Mouse (Mus musculus) liver, embryonic 14.5 days (tissue): ENCODE data around the gene Tox3.

ENCODE experiments used
- CTCF ChIP-seq: IDR thresholded peaks from 2 replicates; pipeline ENCODE4 v1.5.1; 2016; ENCODE audit warnings: antibody characterized with exemption, low read depth, control low read depth
- EP300 ChIP-seq: IDR thresholded peaks from 2 replicates; pipeline ENCODE4 v1.6.1; 2016; ENCODE audit warnings: antibody characterized with exemption, low read depth

DNA sequence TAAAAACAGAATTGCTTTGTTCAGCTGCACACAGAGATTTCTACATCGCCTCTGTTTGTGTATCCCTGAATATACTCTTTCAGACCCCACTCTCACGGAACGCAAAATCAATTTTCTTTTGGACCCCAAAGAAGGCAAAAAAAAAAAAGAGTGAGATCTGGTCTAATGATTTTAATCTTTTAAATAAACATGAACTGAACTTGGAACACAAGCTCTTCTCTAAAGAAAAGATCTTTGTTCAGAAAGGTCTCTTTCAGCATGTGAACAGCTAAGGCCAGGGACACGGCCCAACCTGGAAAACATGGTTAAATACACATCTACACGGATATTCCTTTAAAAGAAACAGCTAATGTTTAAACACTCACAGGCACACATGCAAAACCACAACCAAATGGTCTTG, 46.6 kb downstream of the Tox3 start:
- TF ChIP-seq CTCF (no peak), EP300 (no peak)
